Mouse (Mus musculus) left cerebral cortex, postnatal 10 days (tissue): Measurements from ENCODE around the gene Gm3159. TPM values are rescaled to one million over a fixed set of nuclear protein-coding genes. Genes with fewer than 3 reads are reported as not detected.
"Not testable (repeated sequence)": the region's sequence is repeated elsewhere in the genome, so short reads cannot be mapped to it uniquely, and the experiment has no call there.

Experiments
- DNase-seq, 2 experiments: peaks; one replicate each; pipeline ENCODE4 v3.0.0; 2021 to 2022; ENCODE audit warnings: low spot score in 2 of 2, mixed read lengths in 1 of 2; ENCODE audit errors: extremely low spot score in 1 of 2
- intact Hi-C: fragments of 180-260 bp; cut with DNase I; formaldehyde crosslinking; loops from one replicate; pipeline ENCODE4 v1.15.1; 2025
- total RNA-seq, 2 experiments: library from RNA; stranded (reverse); gene quantifications; 2 replicates each; pipeline ENCODE4 v1.2.3; 2021

Gm3159 gene
- not detected for total RNA-seq

DNA sequence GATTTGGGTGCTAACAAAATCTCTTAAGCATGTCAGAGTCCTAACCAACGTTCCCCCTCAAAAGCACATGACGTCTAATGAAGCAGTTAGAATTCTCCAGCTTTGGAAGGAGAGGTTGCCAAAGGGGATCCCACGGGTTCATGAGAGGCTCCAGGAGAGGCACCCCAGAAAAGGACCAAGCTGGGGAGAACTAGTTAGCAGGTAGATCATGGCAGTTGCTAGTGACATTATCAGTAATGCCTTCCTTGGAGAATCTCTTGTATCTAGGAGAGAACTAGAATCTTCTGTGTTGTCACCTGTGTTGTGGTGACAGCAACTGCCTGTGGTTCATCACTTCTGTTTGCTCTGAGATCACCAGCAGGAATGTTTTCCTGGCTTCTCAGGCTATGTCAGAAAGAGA, at the start of gene Gm3159:
TSS of gene Gm3159 (plus strand) at position 301 of the 400 bp plus-strand sequence.
- intact Hi-C loops, DNase-seq: not testable (repeated sequence)

GRCm38 (mm10) chr14:4368991-4369390, 28.3 kb upstream of the Gm3159 start:
- intact Hi-C loops, DNase-seq: not testable (repeated sequence)

DNA sequence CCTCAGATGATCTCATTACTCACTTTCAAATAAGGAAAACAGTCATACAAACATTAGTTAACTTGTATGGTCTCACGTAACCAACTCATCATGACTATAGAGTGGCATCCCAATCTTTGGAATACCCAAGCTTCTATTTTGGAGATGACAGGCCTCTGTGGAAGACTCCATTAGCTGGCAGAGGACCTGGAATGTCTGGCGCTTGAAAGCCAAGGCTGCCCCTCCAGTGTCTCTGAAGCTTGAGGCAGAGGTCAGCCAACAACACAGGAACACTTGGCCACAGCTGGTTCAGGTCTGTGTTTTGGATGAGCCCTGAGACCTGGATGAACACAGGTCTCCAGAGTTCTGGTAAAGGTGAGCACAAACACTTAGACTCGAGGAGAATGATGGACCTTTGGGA, 27.6 kb upstream of the Gm3159 start:
- intact Hi-C loops: not testable (repeated sequence)
- DNase-seq: peak in 1 of 2 experiments; percentile 18

- intact Hi-C loops, DNase-seq: not testable (repeated sequence)
Measured at GRCm38 (mm10) chr14:4377871-4378270, 19.5 kb upstream of the Gm3159 start.

GRCm38 (mm10) chr14:4385606-4386005, 11.7 kb upstream of the Gm3159 start:
- DNase-seq, intact Hi-C loops: not testable (repeated sequence)

GRCm38 (mm10) chr14:4392841-4393530, 4.3 kb upstream of the Gm3159 start:
- DNase-seq, intact Hi-C loops: not testable (repeated sequence)

GRCm38 (mm10) chr14:4398624-4399023, 1.3 kb downstream of the Gm3159 start:
- DNase-seq, intact Hi-C loops: not testable (repeated sequence)

DNA sequence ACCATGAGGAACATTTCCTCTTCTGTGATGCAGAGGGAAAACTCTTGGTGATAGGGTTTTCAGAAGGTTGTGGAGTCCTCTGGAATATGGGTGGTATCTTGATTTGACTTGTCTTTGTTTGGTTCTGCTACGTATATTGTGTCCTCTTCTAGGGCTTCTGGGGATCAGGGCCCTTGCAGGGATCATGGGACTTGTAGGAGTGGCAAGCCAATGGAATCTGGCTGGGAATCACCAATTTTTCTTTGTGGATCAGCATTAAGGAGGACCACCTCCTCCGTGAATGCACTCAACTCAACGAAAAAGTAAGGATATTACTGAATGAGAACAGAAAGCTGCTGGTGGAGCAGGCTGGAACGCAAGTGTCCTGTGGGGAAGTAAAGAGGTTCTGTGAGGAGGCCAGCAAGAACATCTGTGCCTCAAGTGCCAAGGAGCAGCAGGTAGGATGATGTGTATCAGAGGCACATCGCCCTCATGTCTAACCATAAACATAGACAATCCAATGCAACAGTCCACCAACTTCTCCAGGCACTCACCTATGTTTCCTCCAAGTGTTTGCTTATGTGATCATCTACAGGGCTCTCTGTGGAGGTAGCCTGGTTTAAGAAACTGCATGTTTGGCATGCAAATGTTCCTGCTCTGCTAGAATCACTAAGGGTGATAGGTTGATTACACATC, 2.9 kb downstream of the Gm3159 start:
- intact Hi-C loops, DNase-seq: not testable (repeated sequence)

GRCm38 (mm10) chr14:4401245-4401644, 3.9 kb downstream of the Gm3159 start:
- DNase-seq, intact Hi-C loops: not testable (repeated sequence)

GRCm38 (mm10) chr14:4403840-4404239, 6.5 kb downstream of the Gm3159 start:
- intact Hi-C loops, DNase-seq: not testable (repeated sequence)

DNA sequence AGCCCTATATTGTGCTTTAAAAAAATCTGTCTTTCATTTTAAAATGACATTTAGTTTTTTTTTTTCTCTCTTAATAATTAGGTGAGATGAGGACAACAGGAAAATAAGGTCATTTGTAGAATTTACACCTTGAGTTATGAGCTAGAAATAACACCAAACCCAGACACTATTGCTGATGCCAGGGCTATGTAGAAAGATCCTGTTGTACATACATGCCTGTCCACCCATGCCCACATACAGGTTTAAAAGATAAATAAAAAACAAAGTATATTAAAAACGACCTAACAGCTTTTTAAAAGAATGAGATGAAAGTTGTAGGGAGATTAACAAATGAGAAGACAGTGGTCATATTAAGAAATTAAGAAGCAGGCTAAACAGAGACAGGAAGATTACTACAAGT, 12.6 kb downstream of the Gm3159 start:
- DNase-seq, intact Hi-C loops: not testable (repeated sequence)

DNA sequence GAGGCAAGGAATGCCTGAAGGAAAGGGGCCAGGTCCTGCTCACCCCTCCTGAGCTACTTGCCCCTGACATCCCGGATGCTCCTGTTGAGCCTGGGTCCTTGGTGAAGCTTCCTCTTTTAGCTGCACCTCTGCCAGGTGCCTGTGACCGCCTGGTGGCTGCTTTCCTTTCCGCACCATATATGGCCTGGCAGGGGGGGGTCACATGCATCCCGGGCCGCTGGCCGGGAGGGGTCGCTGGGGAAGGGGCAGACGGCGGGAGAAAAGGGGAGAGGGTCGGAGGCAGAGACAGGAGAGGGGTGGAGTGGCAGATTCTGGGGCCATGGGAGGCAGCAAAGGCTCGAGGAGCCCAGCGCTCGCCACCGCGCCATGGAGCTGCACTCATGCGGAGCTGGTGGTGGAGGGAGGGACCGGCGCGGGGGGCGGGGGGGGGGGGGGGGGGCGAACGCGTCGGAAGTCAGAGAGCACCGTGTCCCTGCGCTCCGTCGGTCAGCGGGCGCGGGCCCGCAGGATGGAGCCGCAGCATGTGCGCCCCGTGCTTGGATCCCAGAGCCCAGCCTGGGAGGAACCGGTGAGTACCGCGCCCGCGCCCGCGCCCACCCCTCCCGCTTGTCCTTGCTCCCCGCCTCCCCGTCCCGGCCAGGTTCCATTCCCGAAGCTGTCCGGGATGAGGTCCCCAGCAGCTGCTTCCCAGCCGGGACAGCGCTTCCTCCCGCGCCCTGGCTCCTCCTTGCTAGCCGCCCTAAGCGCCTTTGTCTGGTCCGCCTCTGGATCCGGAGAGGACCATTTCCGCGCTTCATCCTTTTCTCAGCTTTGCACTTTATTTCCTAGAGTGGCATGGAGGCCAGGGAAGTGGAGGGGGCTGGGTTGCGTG, 17.9 kb downstream of the Gm3159 start, which contains the start of gene Gm3164:
TSS of gene Gm3164 (plus strand) at position 484 of the 871 bp plus-strand sequence.
- DNase-seq: peak; percentile 26 to 85
- intact Hi-C loops: not testable (repeated sequence)

DNA sequence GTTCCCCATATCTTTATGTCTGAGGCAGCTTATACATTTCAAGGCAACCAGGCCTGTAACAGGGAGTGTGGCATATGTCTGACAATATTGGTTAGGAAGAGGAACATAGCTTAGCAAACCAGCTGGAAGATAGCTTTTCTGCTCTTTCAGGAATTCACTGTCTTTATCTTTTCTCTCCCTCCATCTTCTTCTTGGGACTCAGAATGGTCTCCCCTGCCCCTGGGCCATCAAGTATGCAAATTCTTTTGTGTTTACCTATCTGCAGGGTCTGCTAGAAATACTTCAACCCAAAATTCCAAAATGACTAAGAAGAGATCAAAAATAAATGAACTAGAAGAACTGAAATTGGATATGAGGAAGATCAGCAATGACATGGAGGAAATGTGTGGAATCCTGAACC, 33.4 kb downstream of the Gm3159 start, which contains the start of gene Gm3173:
TSS of gene Gm3173 (plus strand) at position 301 of the 400 bp plus-strand sequence.
- intact Hi-C loops, DNase-seq: not testable (repeated sequence)

Other genes starting within 250 kb of the Gm3159 start
- not detected for gene Gm3127, start 232.5 kb upstream of the Gm3159 start, total RNA-seq
- gene Gm2974, start 214.9 kb upstream of the Gm3159 start, total RNA-seq: 1 to 10 TPM; 4.0 to 4.2 TPM
- not detected for gene Gm3138, start 147.9 kb upstream of the Gm3159 start, total RNA-seq
- gene Gm3149, start 80.2 kb upstream of the Gm3159 start, total RNA-seq: not detected
- gene 2610042L04Rik, start 62.8 kb upstream of the Gm3159 start, total RNA-seq: 1 to 10 TPM; 3.1 to 3.4 TPM
- gene Gm3164, start 17.9 kb downstream of the Gm3159 start, total RNA-seq: 1 to 10 TPM; 1.4 to 1.8 TPM
- gene Gm3173, start 33.5 kb downstream of the Gm3159 start, total RNA-seq: 1 to 10 TPM in 1 of 2 experiments, not detected in 1; 2.0 TPM
- gene Gm3182, start 84.2 kb downstream of the Gm3159 start, total RNA-seq: not detected
- gene Gm3047, start 157.9 kb downstream of the Gm3159 start, total RNA-seq: not detected
- gene Gm8159, start 234.8 kb downstream of the Gm3159 start, total RNA-seq: under 1 TPM; 0.53 to 0.77 TPM